Mouse (Mus musculus) kidney, postnatal 10 days (tissue): ENCODE measurements at regions not wholly inside any gene's neighbourhood (a gene's known extent, or its start where the extent isn't known, plus 50 kb on each side); places are given as distances from the start of the nearest gene placed in this dataset.
"Not testable (repeated sequence)": the region's sequence is repeated elsewhere in the genome, so short reads cannot be mapped to it uniquely, and the experiment has no call there.

ENCODE experiments used
- DNase-seq: peaks from one replicate; pipeline ENCODE4 v3.0.0; 2021; ENCODE audit warnings: mixed read lengths

GRCm38 (mm10) chr10:99320797-99321196 lies 57.8 kb downstream of the Dusp6 start:
- no peak for DNase-seq

GRCm38 (mm10) chr10:99323358-99323757 lies 60.3 kb downstream of the Dusp6 start:
- DNase-seq: no peak

GRCm38 (mm10) chr10:99327501-99327900 lies 64.5 kb downstream of the Dusp6 start:
- DNase-seq: peak; percentile 29

DNA sequence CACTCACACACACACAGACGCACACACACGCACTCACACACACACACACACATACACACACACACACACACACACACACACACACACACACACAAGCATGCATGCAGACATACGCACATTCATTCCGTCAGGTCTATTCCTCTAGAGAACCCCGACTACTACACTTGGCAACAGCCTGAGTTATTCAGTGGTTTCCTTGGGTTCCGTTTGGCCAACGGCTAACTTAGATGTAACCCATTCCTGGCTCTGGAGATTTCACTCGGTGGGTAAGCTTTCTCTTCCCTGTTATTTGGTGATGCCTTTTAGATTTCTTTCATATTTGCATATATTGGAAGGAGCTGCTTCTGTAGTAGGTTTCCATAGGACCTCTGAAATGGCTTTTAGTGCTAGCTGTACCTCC lies 65.5 kb downstream of the Dusp6 start:
- no peak for DNase-seq

GRCm38 (mm10) chr10:99329469-99329868 lies 66.4 kb downstream of the Dusp6 start:
- DNase-seq: no peak

DNA sequence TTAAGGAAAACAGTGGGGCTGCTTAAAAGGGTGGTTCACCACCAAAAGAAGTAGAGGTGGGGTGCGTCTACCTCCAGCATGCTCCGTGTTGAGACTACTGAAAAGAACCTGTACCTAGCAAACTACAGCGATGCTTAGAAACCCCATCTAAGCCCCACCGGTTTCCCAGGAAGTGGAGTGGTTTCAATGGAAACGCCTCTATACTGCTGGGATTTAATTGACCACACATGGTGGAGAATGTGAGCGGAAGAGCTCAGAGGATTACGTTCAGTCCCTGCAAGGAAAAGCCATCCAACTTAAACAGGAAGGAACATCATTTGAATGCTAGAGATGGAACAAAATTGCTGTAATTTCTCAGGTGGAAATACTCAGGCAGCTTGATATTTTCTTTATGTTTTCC lies 67.5 kb downstream of the Dusp6 start:
- no peak for DNase-seq

DNA sequence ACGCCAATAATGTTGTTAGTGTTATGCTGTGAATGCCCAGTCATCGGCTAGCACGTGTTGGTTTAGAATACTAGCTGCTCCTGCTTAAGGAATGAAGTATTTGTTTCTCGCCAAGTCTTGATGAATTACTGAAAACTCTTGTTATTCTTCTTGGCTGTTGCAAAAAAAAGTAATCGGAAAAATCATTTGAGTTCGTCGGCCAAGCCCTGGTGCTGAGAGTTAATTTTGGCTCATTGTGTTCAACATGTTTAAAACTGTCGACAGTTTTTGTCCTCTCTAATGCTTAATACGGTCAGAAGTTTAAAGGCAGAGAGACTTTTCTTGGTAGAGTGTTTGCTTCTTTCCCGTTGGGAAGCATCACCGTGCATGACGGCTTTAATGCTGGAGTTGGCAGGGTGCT lies 68.8 kb downstream of the Dusp6 start:
- peak; percentile 18 for DNase-seq

GRCm38 (mm10) chr10:99333831-99334230 lies 70.8 kb downstream of the Dusp6 start:
- no peak for DNase-seq

GRCm38 (mm10) chr10:99336091-99336490 lies 73.1 kb downstream of the Dusp6 start:
- peak; percentile 22 for DNase-seq

- not testable (repeated sequence) for DNase-seq
Observed at GRCm38 (mm10) chr10:99338790-99339189, 75.8 kb downstream of the Dusp6 start.

- not testable (repeated sequence) for DNase-seq
Observed at GRCm38 (mm10) chr10:99339291-99339912, 76.4 kb downstream of the Dusp6 start.

GRCm38 (mm10) chr10:99340057-99340456 lies 77.0 kb downstream of the Dusp6 start:
- DNase-seq: not testable (repeated sequence)

DNA sequence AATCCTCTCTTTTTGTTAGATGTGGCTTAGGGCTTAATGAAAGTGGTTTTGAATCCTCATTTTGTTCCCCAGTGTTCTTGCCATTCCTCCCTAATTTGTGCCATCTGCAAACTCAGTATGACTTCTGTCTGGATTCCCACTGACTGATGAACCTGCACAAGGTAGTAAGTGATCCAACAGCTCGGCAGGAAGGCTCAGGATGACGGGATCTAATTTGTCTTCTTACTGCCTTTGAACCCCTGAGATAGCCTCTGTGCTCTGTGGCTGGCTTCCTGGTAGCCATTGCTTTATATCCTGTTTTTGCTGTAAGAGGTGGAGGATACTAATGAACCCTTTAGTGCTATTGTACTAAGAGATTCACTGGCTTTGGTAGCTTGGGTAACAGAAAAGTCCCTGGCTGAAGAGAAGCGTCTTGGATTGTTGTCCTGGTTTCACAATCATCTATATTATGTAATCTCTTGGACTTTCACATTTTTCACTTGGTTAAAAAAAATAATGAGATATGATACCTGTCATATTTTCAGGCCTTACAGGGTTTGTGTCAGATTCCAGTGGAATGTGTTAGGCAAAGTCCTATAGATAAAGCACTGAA lies 86.2 kb downstream of the Dusp6 start:
- no peak for DNase-seq

DNA sequence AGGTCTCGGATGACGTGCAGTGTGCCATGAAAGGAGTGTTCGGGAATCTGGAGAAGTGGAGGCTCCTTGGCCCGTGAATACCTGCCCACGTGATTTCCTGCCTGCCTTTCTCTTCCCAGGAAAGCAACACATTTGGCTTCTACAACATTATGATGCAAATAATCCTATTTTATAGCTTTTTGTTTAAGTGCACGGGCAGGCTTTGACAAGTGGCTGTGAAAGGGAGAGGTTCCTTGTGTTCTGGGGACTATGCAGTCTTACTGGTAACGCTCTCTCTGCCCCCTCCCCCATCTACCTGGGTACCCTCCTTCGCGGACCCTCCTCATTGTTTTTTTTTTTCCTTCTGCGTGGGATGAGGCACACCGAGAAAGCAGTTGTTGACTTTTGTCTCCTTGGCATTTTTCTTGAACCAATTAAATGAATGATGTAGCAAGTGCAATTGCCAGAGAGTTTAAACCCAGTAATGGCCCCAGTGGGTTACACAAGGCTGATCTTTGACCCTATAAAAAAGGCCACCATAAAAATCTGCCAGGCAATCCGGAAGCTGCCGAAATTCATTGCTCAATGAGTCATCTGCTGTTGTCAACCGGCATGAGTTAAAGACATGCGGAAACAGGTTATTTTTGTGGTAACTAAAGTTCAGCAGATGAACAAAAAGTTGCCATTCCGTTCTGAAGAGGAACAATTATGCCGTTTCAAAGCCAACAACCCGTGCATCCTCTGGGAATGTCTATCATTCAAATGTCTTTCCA lies 90.7 kb downstream of the Dusp6 start:
- peak; percentile 44 for DNase-seq

GRCm38 (mm10) chr10:99354352-99354751 lies 91.3 kb downstream of the Dusp6 start:
- no peak for DNase-seq

GRCm38 (mm10) chr10:99355303-99355702 lies 92.3 kb downstream of the Dusp6 start:
- DNase-seq: no peak

DNA sequence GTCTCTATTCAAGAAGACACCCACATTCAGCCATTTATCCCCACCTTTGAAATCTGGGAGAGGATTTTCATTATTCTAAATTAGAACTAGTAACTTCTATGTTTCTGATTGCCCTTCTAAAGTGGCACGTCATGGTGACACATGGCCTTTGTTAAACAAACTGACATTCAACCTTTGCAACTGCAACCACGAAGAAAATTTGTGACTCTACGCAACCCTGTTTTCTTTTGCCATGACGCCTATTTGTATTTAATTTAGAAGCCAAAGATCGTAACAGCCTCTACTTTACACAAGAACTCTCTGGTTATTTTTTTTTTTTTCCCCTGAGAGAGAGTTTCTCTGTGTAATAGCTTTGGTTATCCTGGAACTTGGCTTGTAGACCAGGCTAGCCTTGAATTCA lies 93.2 kb downstream of the Dusp6 start:
- DNase-seq: no peak

DNA sequence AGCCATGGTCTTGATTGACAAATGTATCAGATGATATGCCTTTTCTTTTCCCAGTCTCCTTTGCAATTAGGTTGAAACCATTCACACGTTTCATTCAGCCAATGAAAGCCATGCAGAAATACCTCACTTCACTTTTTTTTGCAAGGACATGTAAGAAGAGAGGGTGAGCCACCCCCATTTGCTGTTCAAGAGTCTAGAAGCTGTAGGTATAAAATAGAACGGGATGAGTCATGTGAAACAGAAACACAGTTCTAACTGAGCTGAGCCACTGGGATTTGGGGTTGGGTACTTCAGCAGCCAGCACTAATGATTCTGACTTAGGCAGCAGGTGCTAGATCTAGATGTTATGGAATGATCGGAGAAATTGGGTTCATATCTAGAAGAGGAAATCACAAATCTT lies 93.9 kb downstream of the Dusp6 start:
- no peak for DNase-seq

- no peak for DNase-seq
Observed at GRCm38 (mm10) chr10:99357347-99357746, 94.3 kb downstream of the Dusp6 start.

DNA sequence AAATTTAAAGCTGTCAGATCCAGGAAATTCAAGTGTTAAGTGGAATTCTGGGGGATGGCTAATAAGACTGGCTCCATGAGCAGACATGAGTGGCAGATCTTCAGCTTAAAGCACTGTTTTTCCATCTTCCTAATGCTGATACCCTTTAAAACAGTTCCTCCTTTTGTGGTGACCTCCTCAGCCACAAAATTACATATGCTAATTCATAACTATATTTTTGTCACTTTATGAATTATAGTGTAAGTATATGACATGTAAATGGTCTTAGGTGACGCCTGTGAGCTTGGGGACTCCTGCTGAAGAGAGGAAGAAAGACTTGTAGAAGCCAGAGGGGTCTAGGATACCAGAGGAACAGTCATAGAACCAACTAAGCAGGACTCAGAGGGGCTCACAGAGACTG lies 95.2 kb downstream of the Dusp6 start:
- DNase-seq: no peak

DNA sequence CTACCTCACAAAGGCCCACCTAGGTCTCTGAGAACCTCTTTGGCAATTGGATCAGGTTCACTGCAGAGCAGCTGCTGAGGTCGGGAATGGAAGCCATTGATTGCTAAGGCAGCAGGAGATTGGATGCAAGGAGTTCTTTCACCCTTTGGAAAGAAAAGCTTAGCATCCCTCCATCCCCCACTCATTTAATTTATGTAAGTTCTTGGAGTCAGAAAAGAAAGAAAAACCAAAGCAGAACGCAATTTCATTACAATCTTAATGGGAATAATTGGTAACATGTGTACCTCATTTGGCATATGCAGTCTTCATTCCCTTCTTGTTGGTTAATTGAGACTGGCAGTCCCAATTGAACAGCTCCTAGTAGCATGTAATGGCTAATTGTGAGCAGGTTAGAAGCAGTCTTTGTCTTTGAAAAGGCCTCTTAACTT lies 96.4 kb downstream of the Dusp6 start:
- DNase-seq: no peak

- DNase-seq: not testable (repeated sequence)
Observed at GRCm38 (mm10) chr10:99360601-99361000, 97.6 kb downstream of the Dusp6 start.

DNA sequence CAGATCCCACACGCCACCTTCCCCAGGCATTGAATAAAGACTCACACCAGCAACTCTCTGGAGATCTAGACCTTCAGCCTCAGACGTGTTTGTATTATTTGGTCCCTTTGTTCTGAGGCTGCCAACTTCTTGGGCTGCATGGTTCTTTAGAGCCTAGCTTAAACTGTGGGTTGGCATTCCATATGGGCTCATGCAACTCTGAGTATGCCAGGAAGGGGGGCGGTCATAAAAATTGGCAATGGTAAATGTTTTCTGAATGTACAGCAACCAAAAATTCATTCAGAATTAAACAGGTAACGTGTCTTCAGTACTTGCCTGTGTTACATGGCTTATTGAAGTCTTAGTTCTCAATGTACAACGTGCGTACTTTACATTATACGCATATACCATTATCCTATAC lies 103.1 kb downstream of the Dusp6 start:
- DNase-seq: no peak

DNA sequence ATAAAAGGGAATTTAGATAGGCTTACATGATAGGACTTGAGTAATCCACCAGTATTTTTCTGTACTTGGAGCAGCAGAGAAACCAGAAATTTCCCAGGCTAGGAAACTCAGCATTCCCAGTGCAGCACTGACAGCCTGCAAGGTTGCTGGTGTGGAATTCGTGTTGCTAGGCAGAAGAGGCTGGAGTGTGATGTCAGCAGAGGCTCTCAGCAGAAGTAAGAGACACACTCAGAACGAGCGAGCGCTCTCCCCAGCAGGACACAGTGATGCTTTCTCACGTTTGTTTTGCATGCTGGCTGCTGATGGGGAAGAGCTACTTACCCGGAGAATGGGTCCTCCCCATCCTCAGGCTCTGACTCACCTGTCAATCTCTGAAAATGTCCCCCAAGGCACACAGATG lies 104.7 kb downstream of the Dusp6 start:
- DNase-seq: no peak
